ENCODE assay signal across 8 mouse cellular contexts in the genomic region with DNA sequence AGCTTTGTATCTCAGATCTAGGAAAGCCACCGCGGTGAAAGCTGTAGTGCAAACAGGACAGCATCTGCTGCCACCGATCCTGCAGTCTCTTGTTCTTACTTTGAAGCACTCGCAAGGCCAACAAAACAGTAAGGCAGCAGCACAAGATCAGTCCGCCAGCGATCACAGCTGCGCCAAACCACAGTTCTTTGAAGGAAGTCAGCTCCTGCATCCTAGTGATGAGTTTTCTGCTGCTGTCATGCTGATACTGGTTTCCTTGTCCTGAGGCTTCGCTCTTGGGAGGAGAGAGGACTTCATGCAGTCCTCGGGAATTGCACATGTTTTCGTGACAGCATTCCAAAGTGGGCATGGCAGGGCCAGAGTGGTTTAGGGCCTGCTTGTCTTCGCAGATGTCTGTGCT. TPM values are rescaled to one million over a fixed set of nuclear protein-coding genes. Genes with fewer than 3 reads are reported as not detected.
A peak's percentile ranks its signal among the peaks of the same experiment; 100 is the strongest.
DNase-seq lines count a peak whose midpoint lies in the region; ATAC-seq lines count a peak whose summit lies in the region.

No protein-coding gene starts in this region.

- H3K4me3 ChIP-seq in heart, embryonic 16.5 days (ENCODE audit: low read length), result peak overlapping the region; percentile 68
- peak overlapping the region; percentile 57 for H3K4me3 ChIP-seq in liver, embryonic 12.5 days
- H3K4me3 ChIP-seq in neural tube, embryonic 15.5 days (replicated peaks), result peak overlapping the region; percentile 59

- WGBS in heart, embryonic 16.5 days, result 36% methylated on average over 11 of the region's 11 CpGs
- 26% methylated on average over 11 of the region's 11 CpGs for WGBS in liver, embryonic 12.5 days (ENCODE audit: insufficient replicate concordance)
- WGBS in neural tube, embryonic 15.5 days, result 34% methylated on average over 11 of the region's 11 CpGs

- peak overlapping the region; percentile 96 for H3K4me2 ChIP-seq in heart, embryonic 16.5 days (ENCODE audit: low read depth, low read length)
- peak overlapping the region; percentile 87 for H3K4me2 ChIP-seq in liver, embryonic 12.5 days
- peak overlapping the region; percentile 95 for H3K4me2 ChIP-seq in neural tube, embryonic 15.5 days

- H3K27ac ChIP-seq in heart, embryonic 16.5 days (ENCODE audit: low read length), result no peak overlapping the region
- H3K27ac ChIP-seq in liver, embryonic 12.5 days, result no peak overlapping the region
- no peak overlapping the region; the same call in 1 of the 2 replicates for H3K27ac ChIP-seq in neural tube, embryonic 15.5 days (replicated peaks)

- intact Hi-C loops in left cerebral cortex, postnatal 4 days (cut with DNase I), result no loop called here

- H3K9me3 ChIP-seq in heart, embryonic 16.5 days (replicated peaks; ENCODE audit: control insufficient read depth, low read length), result no peaks in the 10 kb centered on the region
- no peaks in the 10 kb centered on the region for H3K9me3 ChIP-seq in liver, embryonic 12.5 days (replicated peaks)
- no peaks in the 10 kb centered on the region for H3K9me3 ChIP-seq in neural tube, embryonic 15.5 days (replicated peaks)

- no peaks in the 10 kb centered on the region for H3K36me3 ChIP-seq in heart, embryonic 16.5 days (ENCODE audit: control insufficient read depth, insufficient read depth)
- no peaks in the 10 kb centered on the region for H3K36me3 ChIP-seq in liver, embryonic 12.5 days
- H3K36me3 ChIP-seq in neural tube, embryonic 15.5 days, result no peaks in the 10 kb centered on the region

- no peaks in the 10 kb centered on the region for H3K27me3 ChIP-seq in heart, embryonic 16.5 days (ENCODE audit: control insufficient read depth, insufficient read depth, low read length)
- H3K27me3 ChIP-seq in liver, embryonic 12.5 days (replicated peaks), result peaks cover 15% of the 10 kb centered on the region; the same call in 1 of the 2 replicates
- no peaks in the 10 kb centered on the region for H3K27me3 ChIP-seq in neural tube, embryonic 15.5 days (replicated peaks)

- peak overlapping the region; percentile 75 for H3K9ac ChIP-seq in heart, embryonic 16.5 days (ENCODE audit: low read length)
- peak overlapping the region; percentile 50 for H3K9ac ChIP-seq in liver, embryonic 12.5 days
- peak overlapping the region; percentile 59 for H3K9ac ChIP-seq in neural tube, embryonic 15.5 days (replicated peaks)

- peaks cover 5% of the 10 kb centered on the region for H3K4me1 ChIP-seq in heart, embryonic 16.5 days (ENCODE audit: control insufficient read depth, insufficient read depth, low read length)
- H3K4me1 ChIP-seq in liver, embryonic 12.5 days, result peaks cover 14% of the 10 kb centered on the region
- H3K4me1 ChIP-seq in neural tube, embryonic 15.5 days, result peaks cover 10% of the 10 kb centered on the region

- no peak for ATAC-seq in heart, embryonic 16.5 days (replicated peaks; ENCODE audit: extremely low read depth, insufficient read depth, low FRiP score)
- ATAC-seq in liver, embryonic 12.5 days, result no peak
- no peak for ATAC-seq in neural tube, embryonic 15.5 days (ENCODE audit: low FRiP score)

- peak; percentile 1 for DNase-seq in layer of hippocampus, adult 9-10 months (ENCODE audit: low spot score)
- no peak for DNase-seq in layer of hippocampus, postnatal 25 days (ENCODE audit: extremely low spot score in 1 of 2, low spot score in 1 of 2)
- peak; percentile 7 for DNase-seq in brain, adult 2 months (ENCODE audit: low read depth, low spot score)
- no peak for DNase-seq in left cerebral cortex, postnatal 4 days
- DNase-seq in adrenal gland, postnatal 14 days, result no peak

RNA-seq across cellular contexts. Expression of a gene that starts 17.8 kb away (rescaled TPM):
- total RNA-seq in layer of hippocampus, postnatal 25 days (2021), result not detected
- 0.04 TPM in 1 of 2 replicates, not detected in the other for polyA plus RNA-seq in heart, embryonic 16.5 days (2015; fragmentation: Nextera tagmentation; extraction: Ambion mirVana)
- polyA plus RNA-seq in liver, embryonic 12.5 days (2016; fragmentation: Nextera tagmentation; extraction: Ambion mirVana), result not detected in 2 replicates
- polyA plus RNA-seq in neural tube, embryonic 15.5 days (2015; fragmentation: Nextera tagmentation; extraction: Ambion mirVana), result not detected in 2 replicates
- total RNA-seq in left cerebral cortex, postnatal 4 days (2021), result under 1 TPM in 1 of 2 experiments, not detected in 1; 0.12 TPM
- total RNA-seq in adrenal gland, postnatal 14 days (2021), result 0.30 and 1.3 TPM in 2 replicates

RNA-seq across cellular contexts. Expression of a gene that starts 40.6 kb away (rescaled TPM):
- total RNA-seq in layer of hippocampus, postnatal 25 days (2021), result under 1 TPM in 1 of 2 experiments, not detected in 1; 0.12 TPM
- polyA plus RNA-seq in heart, embryonic 16.5 days (2015; fragmentation: Nextera tagmentation; extraction: Ambion mirVana), result 2.1 and 2.4 TPM in 2 replicates
- polyA plus RNA-seq in liver, embryonic 12.5 days (2016; fragmentation: Nextera tagmentation; extraction: Ambion mirVana), result 0.31 and 0.35 TPM in 2 replicates
- 3.1 TPM in 1 of 2 replicates, not detected in the other for polyA plus RNA-seq in neural tube, embryonic 15.5 days (2015; fragmentation: Nextera tagmentation; extraction: Ambion mirVana)
- total RNA-seq in left cerebral cortex, postnatal 4 days (2021), result under 1 TPM in 1 of 2 experiments, not detected in 1; 0.20 TPM
- total RNA-seq in adrenal gland, postnatal 14 days (2021), result 11.1 and 18.9 TPM in 2 replicates

Comparison
In these comparisons a context has a peak if more than half of its experiments do, and no peak if none do; other contexts are left out.
1. DNase-seq: peak in layer of hippocampus, adult 9-10 months (single experiment) and brain, adult 2 months (single experiment); none in layer of hippocampus, postnatal 25 days (0 of 2), left cerebral cortex, postnatal 4 days (single experiment) and adrenal gland, postnatal 14 days (single experiment).
2. RNA of a gene that starts 40.6 kb away (total RNA-seq): 11.1 to 18.9 TPM in adrenal gland, postnatal 14 days; 0.20 TPM in left cerebral cortex, postnatal 4 days and 0.12 TPM in layer of hippocampus, postnatal 25 days; every median in the first group is over 10 times any median in the second.
3. Peak in every context shown above with its lines, with median percentiles within 50 percentile points of each other: H3K4me2 ChIP-seq, H3K4me3 ChIP-seq and H3K9ac ChIP-seq.